Mouse (Mus musculus): ENCODE measurements around the gene Ryk.

Ryk gene

DNA sequence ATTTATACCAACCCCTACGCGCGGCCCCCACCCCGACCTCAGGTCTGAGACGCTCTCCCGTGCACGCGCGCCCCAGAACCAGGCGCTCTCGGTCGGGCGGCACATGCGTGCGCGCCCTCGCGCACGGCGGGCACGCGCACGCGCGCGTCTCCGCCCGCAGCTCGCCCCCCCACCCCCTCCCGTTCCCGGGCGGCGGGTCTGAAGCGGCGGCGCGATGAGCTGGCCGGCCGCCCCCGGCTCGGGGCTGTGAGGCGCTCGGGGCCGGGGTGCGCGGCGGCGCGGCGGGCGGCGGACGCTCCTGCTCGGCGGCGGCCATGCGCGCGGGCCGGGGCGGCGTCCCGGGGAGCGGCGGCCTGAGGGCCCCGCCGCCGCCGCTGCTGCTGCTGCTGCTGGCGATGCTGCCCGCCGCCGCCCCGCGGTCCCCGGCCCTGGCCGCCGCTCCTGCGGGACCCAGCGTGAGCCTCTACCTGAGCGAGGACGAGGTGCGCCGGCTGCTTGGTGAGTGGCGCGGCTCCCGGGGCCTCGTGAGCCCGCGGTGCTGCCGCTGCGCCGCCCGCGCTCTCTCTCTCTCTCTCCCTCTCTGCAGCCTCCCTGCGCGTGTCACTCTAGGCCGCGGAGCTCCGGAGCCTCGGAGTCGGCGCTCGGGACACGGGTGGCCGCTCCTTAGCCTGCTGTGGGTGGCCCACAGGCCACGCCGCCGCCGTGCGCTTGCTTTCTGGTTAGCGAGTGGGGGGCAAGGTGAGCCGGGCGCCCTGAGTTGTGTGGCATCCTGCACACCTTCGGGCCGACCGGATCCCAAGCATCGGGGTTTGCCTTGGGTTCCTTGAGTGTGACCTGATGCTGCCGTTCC, at the start of gene Ryk:
Gene Ryk, plus strand, starts transcription at position 176 of the 850 bp plus-strand sequence.
- DNase-seq, result peak; percentile 76

GRCm38 (mm10) chr9:102789491-102789890, 45.2 kb upstream of the Ryk start:
- no peak for DNase-seq

- DNase-seq, result peak; percentile 32
Measured at GRCm38 (mm10) chr9:102791845-102792244, 42.9 kb upstream of the Ryk start.

DNA sequence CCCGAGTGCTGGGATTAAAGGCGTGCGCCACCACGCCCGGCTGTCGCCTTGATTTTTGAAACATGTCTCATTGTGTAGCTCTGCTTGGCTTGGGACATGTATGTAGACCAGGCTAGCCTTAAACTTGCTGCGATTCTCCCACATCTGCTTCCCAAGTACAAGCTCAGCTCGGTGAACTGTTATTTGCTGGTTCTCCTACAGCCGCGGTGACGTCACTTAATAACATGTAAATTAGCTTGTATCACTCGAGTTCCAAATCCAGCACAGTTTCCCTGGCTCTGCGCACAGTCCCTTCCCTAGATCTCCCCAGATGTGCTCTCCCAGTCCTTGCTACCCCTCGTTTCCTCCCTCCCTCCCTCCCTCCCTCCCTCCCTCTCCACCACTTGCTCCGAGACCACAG, 41.9 kb upstream of the Ryk start:
- DNase-seq, result no peak

DNA sequence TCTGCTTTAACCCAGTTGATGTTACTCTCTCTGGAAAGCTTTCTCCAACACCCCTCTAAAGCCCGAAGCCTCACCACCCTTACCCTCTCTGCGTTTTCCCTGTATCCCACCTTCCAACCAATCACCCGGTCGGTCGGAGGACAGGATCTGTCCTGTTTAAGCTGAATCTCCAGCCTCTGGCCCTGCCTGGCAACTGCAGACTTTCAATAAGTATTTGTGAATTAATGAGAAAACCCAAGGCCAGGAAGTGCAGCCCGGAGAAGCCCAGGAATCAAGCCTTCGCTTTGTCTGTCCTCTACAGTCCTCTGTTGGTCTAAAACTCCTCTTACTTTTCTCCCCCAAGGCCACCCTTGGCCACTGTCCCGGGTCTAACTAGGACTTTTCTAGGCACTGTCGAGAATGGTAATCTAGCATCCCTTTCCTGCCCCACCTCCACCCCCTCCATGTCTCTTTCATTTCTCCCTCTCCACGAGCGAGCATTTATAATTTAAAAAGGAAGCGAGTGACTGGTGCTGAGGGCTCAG, 41.4 kb upstream of the Ryk start:
- DNase-seq, result no peak

GRCm38 (mm10) chr9:102798406-102798805, 36.3 kb upstream of the Ryk start:
- no peak for DNase-seq

GRCm38 (mm10) chr9:102806056-102806573, 28.6 kb upstream of the Ryk start:
- no peak for DNase-seq

DNA sequence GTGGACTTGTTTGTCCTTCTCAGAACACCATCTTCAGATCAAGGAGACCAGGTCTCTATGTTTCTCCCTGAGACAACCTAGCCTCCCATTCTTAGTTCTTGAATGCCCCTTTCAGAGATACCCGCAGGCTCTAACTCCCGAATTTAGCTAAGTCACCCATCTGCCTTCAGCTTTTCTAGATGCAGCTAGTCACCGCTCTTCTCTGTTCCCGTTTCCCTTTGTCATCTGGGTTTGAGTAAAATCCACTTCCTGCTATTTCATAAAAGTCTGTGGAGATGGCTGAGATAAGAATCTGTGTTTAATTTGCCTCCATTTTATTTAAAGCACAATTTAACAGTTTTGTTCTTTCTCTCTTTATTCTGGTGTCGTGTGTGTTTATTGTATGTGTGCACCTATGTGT, 23.5 kb upstream of the Ryk start:
- DNase-seq, result no peak

GRCm38 (mm10) chr9:102818228-102818627, 16.5 kb upstream of the Ryk start:
- DNase-seq, result no peak

GRCm38 (mm10) chr9:102828604-102829003, 6.1 kb upstream of the Ryk start:
- peak; percentile 33 for DNase-seq

DNA sequence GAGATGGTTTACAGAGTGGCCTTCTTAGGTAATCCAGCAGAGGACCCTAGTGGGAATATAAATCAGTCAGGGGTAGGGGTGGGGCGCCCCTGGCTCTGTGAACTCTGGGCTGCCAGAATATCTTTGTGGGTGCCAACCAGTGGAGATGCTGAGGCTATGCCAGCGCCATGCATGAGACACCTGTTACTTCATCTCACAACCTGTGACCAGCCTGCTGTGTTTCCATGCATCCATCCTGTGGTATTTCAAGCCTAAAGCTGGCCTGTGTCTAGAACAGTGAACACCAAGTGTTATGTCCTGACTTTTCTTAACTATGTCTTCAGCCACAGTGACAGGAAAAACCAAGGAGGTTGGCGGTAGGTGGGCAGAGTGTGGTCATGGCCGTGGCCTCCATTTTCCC, 3.2 kb upstream of the Ryk start:
- DNase-seq, result no peak

DNA sequence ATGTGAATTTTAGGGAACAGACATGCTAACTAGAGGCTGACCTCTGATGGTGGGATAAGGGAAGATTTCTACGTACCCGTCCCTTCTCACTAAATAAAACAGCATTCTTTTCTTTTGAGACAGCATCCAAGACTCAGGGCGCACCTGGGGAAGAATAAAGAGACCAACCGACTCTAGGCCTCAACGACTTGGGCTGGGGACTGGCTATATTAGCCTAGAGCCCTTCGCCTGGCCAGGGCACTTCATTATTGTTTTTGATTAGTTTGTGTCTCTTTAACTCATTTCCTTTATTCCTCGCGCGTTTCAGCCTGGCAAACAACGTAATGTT, 339 bp upstream of the Ryk start:
- no peak for DNase-seq

DNA sequence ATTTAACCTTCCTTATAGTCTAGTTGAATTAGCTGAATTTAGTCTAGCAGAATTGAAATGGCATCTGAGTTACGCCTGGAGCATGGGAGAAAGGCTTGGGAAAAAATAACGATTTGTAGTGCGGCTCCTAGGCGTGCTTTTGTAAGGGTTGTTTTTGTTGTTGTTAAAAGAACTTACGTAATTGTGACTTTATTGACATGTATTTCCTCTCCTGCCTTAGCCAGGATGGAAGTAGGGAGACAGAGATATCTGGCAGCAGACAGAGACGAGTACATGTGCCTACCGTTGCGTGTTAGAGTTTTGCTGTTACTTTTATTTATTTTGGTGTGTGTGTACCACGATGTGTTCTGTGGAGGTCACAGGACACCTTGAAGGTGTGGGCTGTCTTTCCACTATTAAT, 1.6 kb downstream of the Ryk start:
- no peak for DNase-seq

GRCm38 (mm10) chr9:102840792-102841778, 6.4 kb downstream of the Ryk start:
- peak; percentile 46 for DNase-seq

- DNase-seq, result no peak
Measured at GRCm38 (mm10) chr9:102841832-102842231, 7.1 kb downstream of the Ryk start.

DNA sequence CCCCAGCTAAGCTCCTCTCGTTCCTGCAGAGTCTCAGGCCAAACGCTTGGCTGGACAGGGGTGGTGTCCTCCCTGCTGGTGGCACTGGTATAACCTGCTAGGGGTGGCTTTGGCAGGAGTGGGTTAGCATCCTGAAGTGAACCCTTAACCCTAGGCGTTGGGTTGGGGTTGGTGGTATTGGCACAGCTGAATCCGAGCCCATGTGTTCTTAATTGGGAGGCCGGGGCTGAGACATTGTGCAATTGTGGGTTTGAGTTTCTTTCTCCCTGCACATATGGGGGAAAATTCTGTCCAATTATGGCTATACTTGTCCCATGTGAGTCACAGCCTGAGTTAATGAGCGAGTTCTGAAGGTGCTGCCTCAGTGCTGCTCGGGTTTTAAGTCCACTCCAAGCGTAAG, 7.8 kb downstream of the Ryk start:
- DNase-seq, result no peak

GRCm38 (mm10) chr9:102843577-102843976, 8.9 kb downstream of the Ryk start:
- no peak for DNase-seq

DNA sequence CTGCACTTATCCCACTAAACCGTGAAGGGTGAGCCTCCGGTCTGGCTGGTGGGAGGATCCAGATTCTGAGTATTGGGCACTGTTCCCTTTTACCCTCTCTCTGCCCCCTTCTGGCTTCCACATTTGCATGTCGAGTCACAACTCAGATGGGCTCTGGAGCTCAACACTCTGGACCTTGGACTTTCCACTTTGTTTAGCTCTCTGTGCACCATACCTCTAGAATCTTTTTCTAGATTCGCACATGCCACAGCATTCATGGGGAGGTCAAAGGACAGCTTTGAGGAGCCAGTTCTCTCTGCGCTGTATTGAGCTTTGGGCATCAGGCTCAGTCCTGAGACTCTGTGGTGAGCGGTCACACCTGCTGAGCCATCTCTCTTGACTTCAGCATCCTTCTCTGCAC, 11.1 kb downstream of the Ryk start:
- DNase-seq, result no peak

GRCm38 (mm10) chr9:102846348-102846747, 11.6 kb downstream of the Ryk start:
- no peak for DNase-seq

GRCm38 (mm10) chr9:102852076-102853022, 17.6 kb downstream of the Ryk start:
- no peak for DNase-seq

GRCm38 (mm10) chr9:102857856-102858255, 23.1 kb downstream of the Ryk start:
- DNase-seq, result no peak

DNA sequence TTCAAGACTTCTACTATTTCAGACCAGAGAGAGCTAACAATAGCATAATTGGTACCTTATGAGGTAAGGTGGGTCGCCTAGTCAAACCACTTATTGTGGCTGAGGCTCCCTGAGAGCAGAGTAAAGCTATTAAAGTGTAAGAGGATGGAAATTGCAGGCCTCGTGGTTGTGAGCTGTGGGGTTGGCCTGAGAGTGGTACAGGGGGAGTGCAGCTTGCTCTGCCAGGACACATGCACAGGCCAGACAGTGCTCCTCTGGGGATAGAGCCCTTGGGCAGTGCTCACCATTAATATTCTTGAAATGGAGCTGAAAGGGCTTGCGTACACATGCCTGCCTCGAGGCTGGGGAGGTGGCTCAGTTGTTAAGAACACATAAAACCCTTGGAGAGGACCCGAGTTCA, 23.6 kb downstream of the Ryk start:
- no peak for DNase-seq
